Mouse (Mus musculus): ENCODE results near the gene Hoxa3.

DNA sequence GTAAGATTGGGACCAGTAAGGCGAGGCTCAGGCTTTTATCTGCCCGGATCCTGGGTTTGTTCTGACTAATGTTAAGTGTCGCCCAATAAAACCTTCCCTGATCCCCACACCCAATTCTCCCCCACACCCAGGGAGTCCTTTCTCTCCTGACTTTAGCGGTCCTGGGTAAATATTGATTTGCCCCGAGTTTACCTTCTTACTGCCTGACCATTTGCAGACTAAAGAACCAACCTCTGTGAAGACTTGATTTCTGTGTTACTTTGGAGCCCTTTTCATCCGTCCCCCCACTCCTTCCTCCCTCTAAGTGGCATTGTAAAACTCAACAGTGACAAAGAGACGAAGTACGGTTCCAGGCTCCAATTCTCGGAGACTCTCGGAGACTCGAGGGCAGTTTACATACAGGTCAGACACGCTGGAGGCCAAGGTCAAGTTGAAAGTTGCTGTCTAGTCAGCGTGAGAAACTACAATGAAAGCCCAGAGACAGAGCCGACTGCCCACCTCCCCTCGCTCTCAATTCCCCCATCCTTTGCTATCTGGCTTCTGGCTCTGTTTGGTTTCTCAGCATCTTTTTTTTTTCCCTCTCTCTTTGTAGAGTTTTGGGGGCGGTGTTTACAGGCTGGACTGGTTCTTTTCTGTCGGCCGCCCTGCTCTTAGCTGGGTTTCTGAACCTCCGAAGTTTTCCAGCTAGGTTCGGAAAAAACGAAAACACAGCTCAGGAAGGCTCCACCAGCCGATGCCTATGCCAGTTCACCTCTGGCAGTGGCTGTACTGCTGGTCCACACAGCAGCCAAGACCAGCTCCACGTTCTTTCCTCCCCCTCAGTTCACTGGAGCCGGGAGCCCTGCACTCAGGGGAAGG is 49.6 kb upstream of the Hoxa3 start:
- TF ChIP-seq CTCF (IDR thresholded peaks at IDR 0.05; ENCODE audit: insufficient read depth, low read depth, low read length) = no peak
- no peak for TF ChIP-seq POLR2A (IDR thresholded peaks at IDR 0.05; ENCODE audit: insufficient read depth, low read depth, low read length)

Data from olfactory bulb, adult 2 months (tissue).